ENCODE assay signal across 7 mouse cellular contexts in genomic region chr19:38639805-38640204, GRCm38 (mm10).
DNase-seq lines count a peak whose midpoint lies in the region; ATAC-seq and TF ChIP-seq lines count a peak whose summit lies in the region.

No protein-coding gene starts in this region.

- intact Hi-C loops in gastrocnemius, postnatal 36 days (cut with DNase I): no loop called here

- H3K36me3 ChIP-seq in liver, adult 2 months (ENCODE audit: control insufficient read depth, insufficient read depth, low read length): no peaks in the 10 kb centered on the region
- no peaks in the 10 kb centered on the region for H3K36me3 ChIP-seq in liver, postnatal 0 days (replicated peaks; ENCODE audit: insufficient read depth, low read length)
- no peaks in the 10 kb centered on the region for H3K36me3 ChIP-seq in kidney, embryonic 16.5 days (ENCODE audit: insufficient read depth, low read length)
- H3K36me3 ChIP-seq in neural tube, embryonic 15.5 days: no peaks in the 10 kb centered on the region
- H3K36me3 ChIP-seq in intestine, embryonic 15.5 days: no peaks in the 10 kb centered on the region

- TF ChIP-seq CTCF in liver, adult 2 months (IDR thresholded peaks at IDR 0.05; ENCODE audit: low read depth, low read length): no peak
- TF ChIP-seq CTCF in liver, postnatal 0 days (IDR thresholded peaks at IDR 0.05; ENCODE audit: low read depth): no peak

- no peak for TF ChIP-seq POLR2A in liver, adult 2 months (IDR thresholded peaks at IDR 0.05; ENCODE audit: extremely low read depth, insufficient read depth, low read length)

- H3K27me3 ChIP-seq in liver, adult 2 months (ENCODE audit: control insufficient read depth, insufficient read depth, low read length): no peaks in the 10 kb centered on the region
- H3K27me3 ChIP-seq in liver, postnatal 0 days (ENCODE audit: insufficient read depth, low read length): no peaks in the 10 kb centered on the region
- H3K27me3 ChIP-seq in kidney, embryonic 16.5 days (ENCODE audit: insufficient read depth, low read length): no peaks in the 10 kb centered on the region
- no peaks in the 10 kb centered on the region for H3K27me3 ChIP-seq in neural tube, embryonic 15.5 days (replicated peaks)
- no peaks in the 10 kb centered on the region for H3K27me3 ChIP-seq in intestine, embryonic 15.5 days (replicated peaks)

- H3K4me1 ChIP-seq in liver, adult 2 months (ENCODE audit: control insufficient read depth, insufficient read depth, low read length): peaks cover 11% of the 10 kb centered on the region
- no peaks in the 10 kb centered on the region for H3K4me1 ChIP-seq in liver, postnatal 0 days (ENCODE audit: insufficient read depth)
- H3K4me1 ChIP-seq in kidney, embryonic 16.5 days (ENCODE audit: insufficient read depth, low read length): peaks cover 6% of the 10 kb centered on the region; the same call in 1 of the 2 replicates
- no peaks in the 10 kb centered on the region for H3K4me1 ChIP-seq in neural tube, embryonic 15.5 days
- peaks cover 3% of the 10 kb centered on the region; the same call in 1 of the 2 replicates for H3K4me1 ChIP-seq in intestine, embryonic 15.5 days (replicated peaks)

- 6% methylated on average over 3 of the region's 3 CpGs for WGBS in liver, adult 2 months
- 40% methylated on average over 3 of the region's 3 CpGs for WGBS in liver, postnatal 0 days (ENCODE audit: insufficient replicate concordance)
- WGBS in kidney, embryonic 16.5 days: 22% methylated on average over 3 of the region's 3 CpGs
- 73% methylated on average over 3 of the region's 3 CpGs for WGBS in neural tube, embryonic 15.5 days
- WGBS in intestine, embryonic 15.5 days: 46% methylated on average over 3 of the region's 3 CpGs

- DNase-seq in liver, adult 2 months (ENCODE audit: extremely low read depth, low read depth, low spot score): peak; percentile 76
- no peak for DNase-seq in liver, postnatal 0 days
- DNase-seq in gastrocnemius, postnatal 36 days: peak; percentile 49 to 51
- peak; percentile 43 for DNase-seq in skeletal muscle tissue, adult 2 months (ENCODE audit: low read depth, low spot score)

- no peak for TF ChIP-seq EP300 in liver, postnatal 0 days (IDR thresholded peaks at IDR 0.05; ENCODE audit: low read depth)

- no peaks in the 10 kb centered on the region for H3K79me2 ChIP-seq in liver, adult 2 months (ENCODE audit: control insufficient read depth, insufficient read depth, low read length)

- H3K4me3 ChIP-seq in liver, adult 2 months (ENCODE audit: insufficient read depth, low read depth, low read length): no peak overlapping the region
- no peak overlapping the region for H3K4me3 ChIP-seq in liver, postnatal 0 days (ENCODE audit: low read depth, low read length)
- H3K4me3 ChIP-seq in kidney, embryonic 16.5 days (ENCODE audit: low read length): no peak overlapping the region
- no peak overlapping the region for H3K4me3 ChIP-seq in neural tube, embryonic 15.5 days (replicated peaks)
- H3K4me3 ChIP-seq in intestine, embryonic 15.5 days (replicated peaks): no peak overlapping the region

- H3K4me2 ChIP-seq in liver, postnatal 0 days (ENCODE audit: low read depth, low read length): no peak overlapping the region
- H3K4me2 ChIP-seq in kidney, embryonic 16.5 days (replicated peaks; ENCODE audit: low read depth, low read length): no peak overlapping the region
- no peak overlapping the region for H3K4me2 ChIP-seq in neural tube, embryonic 15.5 days
- no peak overlapping the region for H3K4me2 ChIP-seq in intestine, embryonic 15.5 days (replicated peaks)

- H3K9me3 ChIP-seq in liver, postnatal 0 days (ENCODE audit: low read length): no peaks in the 10 kb centered on the region
- no peaks in the 10 kb centered on the region for H3K9me3 ChIP-seq in kidney, embryonic 16.5 days (ENCODE audit: low read length)
- H3K9me3 ChIP-seq in neural tube, embryonic 15.5 days (replicated peaks): no peaks in the 10 kb centered on the region
- no peaks in the 10 kb centered on the region for H3K9me3 ChIP-seq in intestine, embryonic 15.5 days

- ATAC-seq in liver, postnatal 0 days: no peak
- ATAC-seq in kidney, embryonic 16.5 days (ENCODE audit: low FRiP score, low TSS enrichment): peak; percentile 63; the same call in 1 of the 2 replicates
- ATAC-seq in neural tube, embryonic 15.5 days (ENCODE audit: low FRiP score): no peak
- ATAC-seq in intestine, embryonic 15.5 days: no peak

- no peak overlapping the region for H3K9ac ChIP-seq in liver, adult 2 months (ENCODE audit: low read depth, low read length)
- no peak overlapping the region for H3K9ac ChIP-seq in liver, postnatal 0 days (replicated peaks)
- H3K9ac ChIP-seq in kidney, embryonic 16.5 days (replicated peaks; ENCODE audit: low read length): no peak overlapping the region
- no peak overlapping the region for H3K9ac ChIP-seq in neural tube, embryonic 15.5 days (replicated peaks)
- no peak overlapping the region for H3K9ac ChIP-seq in intestine, embryonic 15.5 days

- H3K27ac ChIP-seq in liver, adult 2 months (replicated peaks; ENCODE audit: insufficient read depth, low read depth, low read length): no peak overlapping the region
- no peak overlapping the region for H3K27ac ChIP-seq in liver, postnatal 0 days (ENCODE audit: low read depth)
- H3K27ac ChIP-seq in kidney, embryonic 16.5 days (ENCODE audit: low read length): no peak overlapping the region
- H3K27ac ChIP-seq in neural tube, embryonic 15.5 days (replicated peaks): no peak overlapping the region
- H3K27ac ChIP-seq in intestine, embryonic 15.5 days: no peak overlapping the region
